ENCODE assay signal across 8 mouse cellular contexts in the genomic region with DNA sequence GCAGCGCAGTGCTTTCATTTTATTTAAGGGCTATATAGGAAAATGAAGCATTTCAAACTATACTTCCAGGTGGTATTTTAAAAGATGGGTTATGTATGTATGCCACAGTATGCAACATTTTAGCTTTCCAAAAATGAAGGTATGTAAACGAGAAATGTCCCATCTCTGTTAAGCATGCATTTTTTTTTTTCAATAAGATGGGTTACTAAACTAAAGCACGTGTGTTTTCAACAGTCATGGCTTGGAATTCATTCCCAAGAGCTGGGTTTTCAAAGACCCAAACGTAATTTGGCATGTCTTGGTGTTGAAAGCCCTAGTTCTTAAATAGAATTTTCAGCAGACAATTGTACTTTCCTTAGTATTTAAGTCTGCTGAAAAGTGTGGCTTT. TPM values are rescaled to one million over a fixed set of nuclear protein-coding genes. Genes with fewer than 3 reads are reported as not detected.
A peak's percentile ranks its signal among the peaks of the same experiment; 100 is the strongest.
DNase-seq lines count a peak whose midpoint lies in the region; ATAC-seq and TF ChIP-seq lines count a peak whose summit lies in the region.

No protein-coding gene starts in this region.

- peak overlapping the region; percentile 73 for H3K4me2 ChIP-seq in kidney, postnatal 0 days (ENCODE audit: low read length)
- peak overlapping the region; percentile 72 for H3K4me2 ChIP-seq in hindbrain, embryonic 14.5 days (replicated peaks)
- H3K4me2 ChIP-seq in midbrain, embryonic 16.5 days (ENCODE audit: low read length), result peak overlapping the region; percentile 57

- TF ChIP-seq CTCF in kidney, postnatal 0 days (IDR thresholded peaks at IDR 0.05; ENCODE audit: low read depth), result no peak
- TF ChIP-seq CTCF in brain, embryonic 14.5 days (IDR thresholded peaks at IDR 0.05; ENCODE audit: borderline replicate concordance, extremely low read depth, insufficient read depth, insufficient read length), result no peak

- peak overlapping the region; percentile 96 for H3K9ac ChIP-seq in kidney, postnatal 0 days (ENCODE audit: low read depth, low read length)
- peak overlapping the region; percentile 100 for H3K9ac ChIP-seq in hindbrain, embryonic 14.5 days
- H3K9ac ChIP-seq in midbrain, embryonic 16.5 days (ENCODE audit: low read depth, low read length), result peak overlapping the region; percentile 94

- DNase-seq in kidney, postnatal 0 days (ENCODE audit: low spot score), result no peak
- no peak for DNase-seq in kidney, adult 18-20 months
- peak; percentile 59 for DNase-seq in brain, embryonic 14.5 days (ENCODE audit: low read depth)
- DNase-seq in hindbrain, embryonic 14.5 days (ENCODE audit: low spot score), result no peak
- no peak for DNase-seq in frontal cortex, postnatal 14 days (ENCODE audit: low spot score in 2 of 2)
- DNase-seq in adrenal gland, adult (ENCODE audit: inconsistent age in 2 of 2, low spot score in 1 of 2), result no peak

- H3K4me1 ChIP-seq in kidney, postnatal 0 days (replicated peaks; ENCODE audit: insufficient read depth, low read length), result no peaks in the 10 kb centered on the region
- H3K4me1 ChIP-seq in hindbrain, embryonic 14.5 days (replicated peaks; ENCODE audit: control insufficient read depth, insufficient read depth, low read length), result peaks cover 27% of the 10 kb centered on the region
- H3K4me1 ChIP-seq in midbrain, embryonic 16.5 days (ENCODE audit: control insufficient read depth, insufficient read depth, low read length), result peaks cover 29% of the 10 kb centered on the region

- H3K27ac ChIP-seq in kidney, postnatal 0 days, result peak overlapping the region; percentile 100
- H3K27ac ChIP-seq in hindbrain, embryonic 14.5 days, result peak overlapping the region; percentile 99
- peak overlapping the region; percentile 100 for H3K27ac ChIP-seq in midbrain, embryonic 16.5 days (ENCODE audit: low read length)

- no peaks in the 10 kb centered on the region for H3K9me3 ChIP-seq in kidney, postnatal 0 days (replicated peaks; ENCODE audit: low read length)
- no peaks in the 10 kb centered on the region for H3K9me3 ChIP-seq in hindbrain, embryonic 14.5 days (ENCODE audit: control insufficient read depth, low read length)
- H3K9me3 ChIP-seq in midbrain, embryonic 16.5 days (replicated peaks; ENCODE audit: control insufficient read depth, low read length, poor library complexity, severe bottlenecking), result no peaks in the 10 kb centered on the region

- WGBS in kidney, postnatal 0 days, result 7% methylated on average over 4 of the region's 4 CpGs
- 11% methylated on average over 4 of the region's 4 CpGs for WGBS in hindbrain, embryonic 14.5 days
- 10% methylated on average over 4 of the region's 4 CpGs for WGBS in midbrain, embryonic 16.5 days

- H3K27me3 ChIP-seq in kidney, postnatal 0 days (ENCODE audit: insufficient read depth, low read length), result no peaks in the 10 kb centered on the region
- H3K27me3 ChIP-seq in hindbrain, embryonic 14.5 days (ENCODE audit: control insufficient read depth, insufficient read depth, low read length), result no peaks in the 10 kb centered on the region
- no peaks in the 10 kb centered on the region for H3K27me3 ChIP-seq in midbrain, embryonic 16.5 days (ENCODE audit: control insufficient read depth, insufficient read depth, low read depth, low read length)

- ATAC-seq in kidney, postnatal 0 days (replicated peaks; ENCODE audit: low FRiP score, low read depth), result no peak
- no peak for ATAC-seq in hindbrain, embryonic 14.5 days (ENCODE audit: low FRiP score)
- no peak for ATAC-seq in midbrain, embryonic 16.5 days
- ATAC-seq in granulocyte monocyte progenitor cell, adult 5-6 weeks (replicated peaks; ENCODE audit: poor library complexity, severe bottlenecking), result no peak

- peaks cover 21% of the 10 kb centered on the region; the same call in 1 of the 2 replicates for H3K36me3 ChIP-seq in kidney, postnatal 0 days (ENCODE audit: insufficient read depth, low read length)
- H3K36me3 ChIP-seq in hindbrain, embryonic 14.5 days (replicated peaks; ENCODE audit: control insufficient read depth, insufficient read depth), result peaks cover 28% of the 10 kb centered on the region
- peaks cover 12% of the 10 kb centered on the region; the same call in 1 of the 2 replicates for H3K36me3 ChIP-seq in midbrain, embryonic 16.5 days (ENCODE audit: control insufficient read depth, insufficient read depth, low read length)

- peak overlapping the region; percentile 90 for H3K4me3 ChIP-seq in kidney, postnatal 0 days (replicated peaks; ENCODE audit: low read depth, low read length)
- peak overlapping the region; percentile 100 for H3K4me3 ChIP-seq in hindbrain, embryonic 14.5 days (replicated peaks; ENCODE audit: low read length)
- peak overlapping the region; percentile 70 for H3K4me3 ChIP-seq in midbrain, embryonic 16.5 days (ENCODE audit: low read depth, low read length)

- TF ChIP-seq POLR2A in brain, embryonic 14.5 days (IDR thresholded peaks at IDR 0.05; ENCODE audit: borderline replicate concordance, extremely low read depth, insufficient read depth, insufficient read length, poor library complexity, severe bottlenecking), result no peak

RNA-seq across cellular contexts. Expression of a gene that starts 0.9 kb away (rescaled TPM):
- polyA plus RNA-seq in kidney, postnatal 0 days (2015; fragmentation: Nextera tagmentation; extraction: Ambion mirVana), result 603 and 664 TPM in 2 replicates
- polyA plus RNA-seq in brain, embryonic 14.5 days (2012; rRNA removed), result 594 and 722 TPM in 2 replicates
- polyA plus RNA-seq in hindbrain, embryonic 14.5 days (2014; fragmentation: Nextera tagmentation; extraction: Ambion mirVana), result 1,292 and 1,526 TPM in 2 replicates
- 1,168 and 1,270 TPM in 2 replicates for polyA plus RNA-seq in midbrain, embryonic 16.5 days (2015; fragmentation: Nextera tagmentation; extraction: Ambion mirVana)
- 608 and 609 TPM in 2 replicates for total RNA-seq in granulocyte monocyte progenitor cell, adult 5-6 weeks (2014; fragmentation: Nextera tagmentation)
- total RNA-seq in granulocyte monocyte progenitor cell, adult 5-6 weeks (2017), result 735 and 956 TPM in 2 replicates

RNA-seq across cellular contexts. Expression of a gene that starts 55.0 kb away (rescaled TPM):
- 50.5 and 54.9 TPM in 2 replicates for polyA plus RNA-seq in kidney, postnatal 0 days (2015; fragmentation: Nextera tagmentation; extraction: Ambion mirVana)
- 44.9 and 55.8 TPM in 2 replicates for polyA plus RNA-seq in brain, embryonic 14.5 days (2012; rRNA removed)
- 75.0 TPM in 2 replicates for polyA plus RNA-seq in hindbrain, embryonic 14.5 days (2014; fragmentation: Nextera tagmentation; extraction: Ambion mirVana)
- 81.8 and 89.3 TPM in 2 replicates for polyA plus RNA-seq in midbrain, embryonic 16.5 days (2015; fragmentation: Nextera tagmentation; extraction: Ambion mirVana)
- total RNA-seq in granulocyte monocyte progenitor cell, adult 5-6 weeks (2014; fragmentation: Nextera tagmentation), result 56.3 and 61.6 TPM in 2 replicates
- total RNA-seq in granulocyte monocyte progenitor cell, adult 5-6 weeks (2017), result 67.6 and 78.4 TPM in 2 replicates
